Mouse (Mus musculus) heart, postnatal 0 days (tissue): ENCODE results near the gene Pex19. TPM values are rescaled to one million over a fixed set of nuclear protein-coding genes. Genes with fewer than 3 reads are reported as not detected.
A peak's percentile ranks its signal among the peaks of the same experiment; 100 is the strongest.

Experiments used
- ATAC-seq: fragments of 200-750 bp; cut with Nextera tagmentation; 2 replicates; pipeline ENCODE4 v1.8.0; 2017; ENCODE audit warnings: low read depth, moderate number of reproducible peaks, moderate library complexity; ENCODE audit not compliant: insufficient read depth
- DNase-seq: peaks from one replicate; pipeline ENCODE4 v3.0.0-alpha.2; 2016; ENCODE audit warnings: low spot score
- H3K27ac ChIP-seq: fragments of 300-500 bp; sonication (generic); 2 replicates; pipeline ENCODE4 v1.5.1; 2014; ENCODE audit warnings: low read depth, mild to moderate bottlenecking
- H3K27me3 ChIP-seq: fragments of 300-500 bp; sonication (generic); 2 replicates; pipeline ENCODE4 v1.6.1; 2014; ENCODE audit warnings: low read length, mixed read lengths; ENCODE audit not compliant: control insufficient read depth, insufficient read depth
- H3K36me3 ChIP-seq: fragments of 300-500 bp; sonication (generic); replicated peaks from 2 replicates; pipeline ENCODE4 v1.6.1; 2014; ENCODE audit warnings: low read length, mixed read lengths; ENCODE audit not compliant: control insufficient read depth, insufficient read depth
- H3K4me1 ChIP-seq: fragments of 300-500 bp; sonication (generic); 2 replicates; pipeline ENCODE4 v1.6.1; 2014; ENCODE audit warnings: antibody characterized with exemption; ENCODE audit not compliant: control insufficient read depth, insufficient read depth
- H3K4me2 ChIP-seq: fragments of 300-500 bp; sonication (generic); 2 replicates; pipeline ENCODE4 v1.6.1; 2014; ENCODE audit warnings: low read depth, mild to moderate bottlenecking, low read length, moderate library complexity
- H3K4me3 ChIP-seq: fragments of 300-500 bp; sonication (generic); 2 replicates; pipeline ENCODE4 v1.5.1; 2014; ENCODE audit warnings: low read depth, low read length
- H3K9ac ChIP-seq: fragments of 300-500 bp; sonication (generic); replicated peaks from 2 replicates; pipeline ENCODE4 v1.6.1; 2014; ENCODE audit warnings: low read depth, low read length, mixed read lengths
- H3K9me3 ChIP-seq: fragments of 300-500 bp; sonication (generic); replicated peaks from 2 replicates; pipeline ENCODE4 v1.6.1; 2016; ENCODE audit warnings: low read length; ENCODE audit not compliant: control insufficient read depth
- CTCF ChIP-seq: IDR thresholded peaks from 2 replicates; pipeline ENCODE4 v1.5.1; 2016; ENCODE audit warnings: antibody characterized with exemption, control low read depth, low read depth
- EP300 ChIP-seq: IDR thresholded peaks from 2 replicates; pipeline ENCODE4 v1.6.1; 2016; ENCODE audit warnings: antibody characterized with exemption, low read depth
- WGBS: fragments of 180-500 bp; shearing (Covaris S2); extraction: QIAGEN DNeasy Blood & Tissue Kit; methylation state at CpG from one replicate; pipeline ENCODE4 v1.1.7; 2014; 5-methylcytosine and 5-hydroxymethylcytosine counted together
- polyA plus RNA-seq: library from polyadenylated mRNA; unstranded; fragments of >200 nt; fragmentation: Nextera tagmentation; extraction: Ambion mirVana; gene quantifications from 2 replicates; pipeline ENCODE4 v1.2.1, GENCODE M21; 2015
- total RNA-seq: library from RNA; depleted of rRNA; stranded (reverse); fragments of >200 nt; gene quantifications from 2 replicates; pipeline ENCODE4 v1.2.3, GENCODE M21; 2014; ENCODE audit warnings: low replicate concordance

Pex19 gene
- total and polyA plus RNA-seq, 2 experiments from 2014 or later, result 157 to 161 TPM

DNA sequence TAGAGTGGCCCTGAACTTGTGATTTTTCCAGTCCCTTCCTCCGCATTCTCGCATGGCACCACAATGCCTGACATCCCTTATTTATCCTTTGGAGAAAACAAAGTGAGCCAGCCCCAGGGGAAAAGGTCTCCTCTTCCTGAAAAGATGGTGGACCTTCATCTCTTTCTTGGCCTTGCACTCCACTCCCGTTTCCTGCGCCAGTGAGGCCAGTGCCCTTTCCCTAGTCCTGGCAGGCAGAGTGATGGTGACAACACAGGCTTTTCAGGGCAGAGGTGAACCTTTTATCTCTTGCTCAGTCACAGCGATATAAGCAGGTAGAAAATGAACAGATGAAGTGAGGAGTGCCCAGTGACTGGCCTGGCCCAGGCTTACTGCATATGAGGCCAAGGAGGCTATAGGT is 932 bp downstream of the Pex19 start:
- no peak overlapping the region for H3K27ac ChIP-seq
- no peak for DNase-seq

GRCm38 (mm10) chr1:172128563-172128962 is 2.0 kb downstream of the Pex19 start:
- Histone ChIP-seq H3K36me3 (peaks cover 53% of the 10 kb centered on the region), H3K9me3 (no peaks in the 10 kb centered on the region), H3K4me2 (no peak overlapping the region), H3K4me3 (no peak overlapping the region), H3K27ac (no peak overlapping the region), H3K27me3 (no peaks in the 10 kb centered on the region), H3K4me1 (peaks cover 7% of the 10 kb centered on the region), H3K9ac (no peak overlapping the region)
- DNase-seq (no peak), ATAC-seq (no peak)
- 93% methylated on average over 15 of the region's 15 CpGs for WGBS
- TF ChIP-seq EP300, result no peak
- TF ChIP-seq CTCF, result no peak

More for the DNA sequence above, 932 bp downstream of the Pex19 start:
- Histone ChIP-seq H3K9ac (peak overlapping the region; percentile 89), H3K4me2 (peak overlapping the region; percentile 90), H3K4me3 (peak overlapping the region; percentile 92), H3K9me3 (no peaks in the 10 kb centered on the region), H3K27me3 (no peaks in the 10 kb centered on the region), H3K36me3 (peaks cover 54% of the 10 kb centered on the region), H3K4me1 (peaks cover 7% of the 10 kb centered on the region)
- no peak for ATAC-seq
- no peak for TF ChIP-seq CTCF
- TF ChIP-seq EP300, result no peak
- 30% methylated on average over 5 of the region's 5 CpGs for WGBS

- 52% methylated on average over 2 of the region's 2 CpGs for whole genome bisulfite sequencing
- no peak overlapping the region for H3K4me2 ChIP-seq
- no peaks in the 10 kb centered on the region for H3K9me3 ChIP-seq
- no peak for ATAC-seq
- H3K9ac ChIP-seq, result no peak overlapping the region
- no peak overlapping the region for H3K27ac ChIP-seq
- H3K4me3 ChIP-seq, result no peak overlapping the region
- peaks cover 58% of the 10 kb centered on the region for H3K36me3 ChIP-seq
- TF ChIP-seq CTCF (peak; percentile 32), EP300 (no peak)
- peaks cover 7% of the 10 kb centered on the region for H3K4me1 ChIP-seq
- H3K27me3 ChIP-seq, result no peaks in the 10 kb centered on the region
- no peak for DNase-seq
These were observed 2.6 kb downstream of the Pex19 start for GRCm38 (mm10) chr1:172129108-172129507.

GRCm38 (mm10) chr1:172129780-172130179 is 3.2 kb downstream of the Pex19 start:
- 93% methylated on average over 5 of the region's 5 CpGs for WGBS
- Histone ChIP-seq H3K27me3 (no peaks in the 10 kb centered on the region), H3K4me3 (no peak overlapping the region), H3K4me2 (no peak overlapping the region), H3K36me3 (peaks cover 65% of the 10 kb centered on the region), H3K9ac (no peak overlapping the region), H3K27ac (no peak overlapping the region), H3K4me1 (peaks cover 7% of the 10 kb centered on the region), H3K9me3 (no peaks in the 10 kb centered on the region)
- ATAC-seq, result no peak
- TF ChIP-seq EP300, result no peak
- TF ChIP-seq CTCF, result no peak
- no peak for DNase-seq

GRCm38 (mm10) chr1:172132319-172132718 is 5.8 kb downstream of the Pex19 start:
- Histone ChIP-seq H3K9me3 (no peaks in the 10 kb centered on the region), H3K27ac (peak overlapping the region; percentile 17; the same call in 1 of the 2 replicates), H3K4me2 (no peak overlapping the region), H3K4me1 (peaks cover 6% of the 10 kb centered on the region), H3K36me3 (peaks cover 82% of the 10 kb centered on the region), H3K27me3 (no peaks in the 10 kb centered on the region), H3K9ac (no peak overlapping the region), H3K4me3 (no peak overlapping the region)
- WGBS, result 83% methylated on average over 7 of the region's 7 CpGs
- ATAC-seq (no peak; the same call in 1 of the 2 replicates), DNase-seq (no peak)
- TF ChIP-seq CTCF (no peak), EP300 (no peak)

- Histone ChIP-seq H3K9me3 (no peaks in the 10 kb centered on the region), H3K4me1 (no peaks in the 10 kb centered on the region), H3K27me3 (no peaks in the 10 kb centered on the region), H3K4me2 (no peak overlapping the region), H3K36me3 (peaks cover 78% of the 10 kb centered on the region), H3K4me3 (no peak overlapping the region), H3K27ac (peak overlapping the region; percentile 62), H3K9ac (no peak overlapping the region)
- DNase-seq (no peak), ATAC-seq (no peak)
- WGBS, result 61% methylated on average over 7 of the region's 7 CpGs
- no peak for TF ChIP-seq CTCF
- no peak for TF ChIP-seq EP300
These were observed 7.0 kb downstream of the Pex19 start for GRCm38 (mm10) chr1:172133535-172133934.
